Mouse (Mus musculus) embryonic facial prominence, embryonic 12.5 days (tissue): ENCODE measurements around the gene Lrmp. TPM values are rescaled to one million over a fixed set of nuclear protein-coding genes. Genes with fewer than 3 reads are reported as not detected.

Source experiments
- ATAC-seq: fragments of 200-750 bp; cut with Nextera tagmentation; 2 replicates; pipeline ENCODE4 v1.8.0; 2017; ENCODE audit not compliant: insufficient number of reproducible peaks, insufficient read depth, low FRiP score, low TSS enrichment
- H3K27ac ChIP-seq: fragments of 300-500 bp; sonication (generic); 2 replicates; pipeline ENCODE4 v1.5.1; 2016; ENCODE audit warnings: mild to moderate bottlenecking
- H3K27me3 ChIP-seq: fragments of 300-500 bp; sonication (generic); 2 replicates; pipeline ENCODE4 v1.6.1; 2016; ENCODE audit warnings: mild to moderate bottlenecking, moderate library complexity
- H3K36me3 ChIP-seq: fragments of 300-500 bp; sonication (generic); 2 replicates; pipeline ENCODE4 v1.6.1; 2016; ENCODE audit warnings: mild to moderate bottlenecking
- H3K4me1 ChIP-seq: fragments of 300-500 bp; sonication (generic); 2 replicates; pipeline ENCODE4 v1.6.1; 2016
- H3K4me2 ChIP-seq: fragments of 300-500 bp; sonication (generic); replicated peaks from 2 replicates; pipeline ENCODE4 v1.6.1; 2016; ENCODE audit warnings: mild to moderate bottlenecking, moderate library complexity
- H3K4me3 ChIP-seq: fragments of 300-500 bp; sonication (generic); 2 replicates; pipeline ENCODE4 v1.5.1; 2016; ENCODE audit warnings: mild to moderate bottlenecking
- H3K9ac ChIP-seq: fragments of 300-500 bp; sonication (generic); 2 replicates; pipeline ENCODE4 v1.6.1; 2016; ENCODE audit warnings: mild to moderate bottlenecking, moderate library complexity
- H3K9me3 ChIP-seq: fragments of 300-500 bp; sonication (generic); 2 replicates; pipeline ENCODE4 v1.6.1; 2016; ENCODE audit warnings: mild to moderate bottlenecking, moderate library complexity
- WGBS: fragments of 180-500 bp; shearing (Covaris S2); methylation state at CpG from one replicate; pipeline ENCODE4 v1.1.7; 2016; 5-methylcytosine and 5-hydroxymethylcytosine counted together
- polyA plus RNA-seq: library from polyadenylated mRNA; unstranded; fragments of >200 nt; fragmentation: Nextera tagmentation; extraction: Ambion mirVana; gene quantifications from 2 replicates; pipeline ENCODE4 v1.2.1, GENCODE M21; 2016

The Lrmp gene
- 2.1 and 3.0 TPM in 2 replicates for polyA plus RNA-seq

DNA sequence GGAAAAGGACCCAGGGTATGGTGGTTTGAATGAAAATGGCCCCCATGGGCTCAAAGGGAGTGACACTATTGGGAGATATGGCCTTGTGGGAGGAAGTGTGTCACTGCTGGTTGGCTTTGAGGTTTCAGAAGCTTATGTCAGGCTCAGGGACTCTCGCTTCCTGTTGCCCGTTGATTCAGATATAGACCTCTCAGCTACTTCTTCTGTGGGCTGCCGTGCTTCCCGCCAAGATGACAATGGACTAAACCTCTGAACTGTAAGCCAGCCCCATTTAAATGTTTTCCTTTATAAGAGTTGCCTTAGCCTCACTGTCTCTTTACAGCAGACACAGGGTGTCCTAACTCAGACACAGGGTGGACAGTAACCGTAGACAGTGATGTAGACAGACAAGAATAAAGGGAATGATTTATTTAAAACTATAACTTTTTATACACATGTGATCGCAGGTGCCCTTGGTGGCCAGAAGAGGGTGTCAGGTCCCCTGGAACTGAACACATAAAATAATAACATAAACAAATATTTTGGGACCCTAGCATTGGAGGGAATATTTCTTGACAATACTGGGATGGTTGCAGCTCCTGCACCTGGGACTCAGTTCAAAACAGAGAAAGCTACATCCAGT is at the start of gene Lrmp:
TSS of gene Lrmp (plus strand) at position 178 of the 622 bp plus-strand sequence.
- WGBS = 73% methylated on average over 6 of the region's 6 CpGs
- Histone ChIP-seq H3K4me1 (peaks cover 9% of the 10 kb centered on the region), H3K4me3 (no peak within 1 kb of the TSS), H3K4me2 (0 out of 2 replicates have a peak within 1 kb of the TSS, but pooled peaks have one; percentile 5), H3K9ac (no peak within 1 kb of the TSS), H3K27me3 (no peaks in the 10 kb centered on the region), H3K36me3 (no peaks in the 10 kb centered on the region), H3K27ac (no peak within 1 kb of the TSS), H3K9me3 (no peaks in the 10 kb centered on the region)
- ATAC-seq = no peak

DNA sequence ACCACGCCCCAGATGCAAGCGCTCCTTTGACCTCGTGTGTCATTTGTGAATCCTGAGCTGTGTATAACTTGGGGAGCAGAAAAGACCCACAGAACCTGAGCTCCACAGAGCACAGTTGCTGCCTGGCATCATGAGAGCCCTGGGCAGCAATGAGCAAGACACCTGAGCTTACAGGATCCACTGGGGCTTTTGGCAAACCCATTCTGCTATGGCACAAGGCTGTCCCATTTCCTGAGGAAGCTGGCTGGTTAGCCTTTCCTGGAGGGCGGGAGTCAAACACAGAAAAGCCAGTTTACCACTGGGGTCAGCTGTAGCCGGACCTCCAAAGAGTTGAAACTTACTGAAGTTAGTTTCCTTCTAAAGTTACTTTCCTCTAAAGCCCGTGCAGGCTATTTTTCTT is 49.0 kb upstream of the Lrmp start:
- Histone ChIP-seq H3K4me2 (no peak overlapping the region), H3K9ac (no peak overlapping the region), H3K27ac (no peak overlapping the region), H3K4me3 (no peak overlapping the region), H3K9me3 (no peaks in the 10 kb centered on the region), H3K36me3 (no peaks in the 10 kb centered on the region), H3K4me1 (0 out of 2 replicates have a peak, but pooled peaks cover 3% of the 10 kb centered on the region), H3K27me3 (no peaks in the 10 kb centered on the region)
- no peak for ATAC-seq
- WGBS = 68% methylated on average over 6 of the region's 6 CpGs

DNA sequence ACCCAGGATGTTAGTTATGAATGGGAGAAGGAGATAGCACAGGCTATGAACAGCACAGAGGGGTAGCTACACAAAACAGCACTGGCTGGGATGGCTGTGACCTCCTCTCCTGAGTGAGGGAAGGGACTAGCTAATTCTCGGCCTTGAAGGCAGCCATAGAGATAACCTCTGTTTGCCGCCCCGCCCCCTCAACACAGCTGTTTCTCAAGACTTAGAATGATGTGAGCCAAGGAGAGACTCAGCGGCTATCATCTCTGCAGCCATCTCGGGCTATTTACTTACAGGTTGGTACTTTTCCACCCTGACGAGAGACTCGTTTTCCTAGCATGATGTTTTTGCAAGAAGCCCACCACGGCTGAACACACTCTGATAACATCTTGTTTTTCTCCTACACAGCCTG is 47.8 kb upstream of the Lrmp start:
- H3K9me3 ChIP-seq = no peaks in the 10 kb centered on the region
- no peak overlapping the region for H3K9ac ChIP-seq
- H3K27ac ChIP-seq = no peak overlapping the region
- 66% methylated on average over 8 of the region's 8 CpGs for WGBS
- no peak for ATAC-seq
- H3K4me2 ChIP-seq = no peak overlapping the region
- no peaks in the 10 kb centered on the region for H3K36me3 ChIP-seq
- no peaks in the 10 kb centered on the region for H3K27me3 ChIP-seq
- H3K4me1 ChIP-seq = 0 out of 2 replicates have a peak, but pooled peaks cover 3% of the 10 kb centered on the region
- H3K4me3 ChIP-seq = no peak overlapping the region

DNA sequence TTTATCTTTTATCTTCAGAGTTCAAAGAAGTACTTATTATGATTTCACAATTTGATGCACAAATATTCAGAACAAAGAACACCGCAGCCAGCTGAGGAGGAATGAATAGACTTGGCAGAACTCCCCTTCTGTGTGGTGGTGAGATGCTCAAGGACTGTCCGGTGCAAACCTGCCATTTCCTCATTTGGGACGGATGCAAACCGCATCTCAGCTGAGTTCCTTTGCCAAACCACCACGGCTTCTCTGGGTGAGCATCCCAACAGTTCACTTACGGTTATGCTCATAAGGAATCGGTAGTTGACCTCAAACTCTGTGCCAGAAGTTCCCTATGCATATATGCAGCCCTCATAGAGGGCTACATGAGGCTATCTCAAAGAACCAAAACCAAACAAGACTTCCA is 46.1 kb upstream of the Lrmp start:
- peaks cover 3% of the 10 kb centered on the region; the same call in 1 of the 2 replicates for H3K4me1 ChIP-seq
- H3K36me3 ChIP-seq = no peaks in the 10 kb centered on the region
- no peak overlapping the region for H3K4me2 ChIP-seq
- H3K9me3 ChIP-seq = no peaks in the 10 kb centered on the region
- H3K9ac ChIP-seq = no peak overlapping the region
- no peaks in the 10 kb centered on the region for H3K27me3 ChIP-seq
- WGBS = 93% methylated on average over 7 of the region's 7 CpGs
- H3K27ac ChIP-seq = no peak overlapping the region
- H3K4me3 ChIP-seq = no peak overlapping the region
- no peak for ATAC-seq

DNA sequence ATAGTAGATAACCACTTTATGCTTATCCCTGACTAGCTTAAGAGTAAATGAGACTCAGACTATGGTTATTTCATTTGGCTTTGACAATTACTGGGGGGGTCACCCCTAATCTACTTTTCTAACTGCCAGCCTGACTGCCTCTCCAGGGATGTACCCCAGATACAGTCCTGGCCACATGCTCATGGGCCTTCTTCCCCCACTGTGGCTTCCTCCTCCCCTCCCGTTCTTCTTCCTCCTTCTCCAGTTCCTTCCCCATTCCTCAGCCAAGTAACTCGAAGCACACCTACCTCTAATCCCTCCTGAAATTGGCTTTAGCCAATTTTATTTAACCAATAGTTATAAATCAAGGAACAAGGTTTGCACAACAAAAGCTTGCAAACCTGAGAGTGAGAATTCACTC is 45.5 kb upstream of the Lrmp start:
- no peaks in the 10 kb centered on the region for H3K9me3 ChIP-seq
- H3K27ac ChIP-seq = no peak overlapping the region
- no peaks in the 10 kb centered on the region for H3K36me3 ChIP-seq
- H3K4me3 ChIP-seq = no peak overlapping the region
- H3K4me1 ChIP-seq = peaks cover 3% of the 10 kb centered on the region; the same call in 1 of the 2 replicates
- no peak overlapping the region for H3K9ac ChIP-seq
- no peak overlapping the region for H3K4me2 ChIP-seq
- 79% methylated on average over 2 of the region's 2 CpGs for WGBS
- H3K27me3 ChIP-seq = 0 out of 2 replicates have a peak, but pooled peaks cover 2% of the 10 kb centered on the region
- no peak for ATAC-seq

DNA sequence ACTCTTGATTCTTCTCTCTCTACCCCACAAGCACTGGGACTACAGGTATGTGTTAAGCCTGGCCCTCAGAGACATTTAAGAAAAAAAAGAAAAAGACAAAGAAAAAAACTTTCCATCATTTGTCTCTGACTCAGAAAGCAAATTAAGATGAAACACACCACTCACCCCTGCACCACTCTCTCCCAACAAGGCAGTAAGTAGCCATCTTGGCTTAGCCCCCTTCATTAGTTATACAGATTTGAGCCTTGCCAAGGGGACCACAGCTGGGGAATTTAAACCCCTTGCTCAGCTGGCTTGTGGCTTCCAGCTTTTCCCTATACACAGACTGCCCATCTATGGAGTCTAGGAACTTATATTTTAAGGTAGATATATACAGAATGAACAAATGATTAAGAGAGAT is 41.0 kb upstream of the Lrmp start:
- H3K4me3 ChIP-seq = no peak overlapping the region
- no peaks in the 10 kb centered on the region for H3K36me3 ChIP-seq
- ATAC-seq = no peak
- peak overlapping the region; percentile 80; the same call in 1 of the 2 replicates for H3K4me2 ChIP-seq
- H3K4me1 ChIP-seq = no peaks in the 10 kb centered on the region; the same call in 1 of the 2 replicates
- 0 out of 2 replicates have a peak, but pooled peaks cover 2% of the 10 kb centered on the region for H3K27me3 ChIP-seq
- no peak overlapping the region for H3K27ac ChIP-seq
- H3K9me3 ChIP-seq = no peaks in the 10 kb centered on the region
- no peak overlapping the region for H3K9ac ChIP-seq

DNA sequence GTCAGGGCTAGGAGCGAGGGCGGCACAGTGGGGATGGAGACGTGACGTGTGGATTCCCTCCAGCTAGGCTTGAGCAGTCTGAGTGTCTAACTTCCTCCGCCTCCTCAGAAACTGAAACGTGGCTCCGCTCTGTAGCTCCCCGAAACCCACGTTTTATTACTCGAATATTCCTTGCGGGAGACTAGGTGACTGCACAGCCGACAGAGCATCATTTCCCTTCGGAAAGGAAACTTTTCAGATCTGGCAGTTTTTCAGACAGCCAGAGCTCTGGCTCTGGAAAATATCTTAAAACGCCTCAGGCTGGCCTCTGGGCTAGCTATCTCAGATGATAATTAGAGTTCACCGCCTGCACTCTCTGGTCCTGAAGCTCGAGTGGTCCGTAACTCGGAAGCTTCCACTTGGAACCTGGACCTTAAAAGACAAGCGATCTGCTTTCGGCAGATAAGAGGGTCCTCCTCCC is 40.3 kb upstream of the Lrmp start:
- no peaks in the 10 kb centered on the region; the same call in 1 of the 2 replicates for H3K4me1 ChIP-seq
- no peaks in the 10 kb centered on the region for H3K36me3 ChIP-seq
- H3K4me3 ChIP-seq = peak overlapping the region; percentile 51
- no peak for ATAC-seq
- under 1% methylated on average over 20 of the region's 20 CpGs for WGBS
- H3K9me3 ChIP-seq = no peaks in the 10 kb centered on the region
- peak overlapping the region; percentile 62 for H3K9ac ChIP-seq
- 0 out of 2 replicates have a peak, but pooled peaks cover 2% of the 10 kb centered on the region for H3K27me3 ChIP-seq
- peak overlapping the region; percentile 80 for H3K4me2 ChIP-seq
- H3K27ac ChIP-seq = no peak overlapping the region

DNA sequence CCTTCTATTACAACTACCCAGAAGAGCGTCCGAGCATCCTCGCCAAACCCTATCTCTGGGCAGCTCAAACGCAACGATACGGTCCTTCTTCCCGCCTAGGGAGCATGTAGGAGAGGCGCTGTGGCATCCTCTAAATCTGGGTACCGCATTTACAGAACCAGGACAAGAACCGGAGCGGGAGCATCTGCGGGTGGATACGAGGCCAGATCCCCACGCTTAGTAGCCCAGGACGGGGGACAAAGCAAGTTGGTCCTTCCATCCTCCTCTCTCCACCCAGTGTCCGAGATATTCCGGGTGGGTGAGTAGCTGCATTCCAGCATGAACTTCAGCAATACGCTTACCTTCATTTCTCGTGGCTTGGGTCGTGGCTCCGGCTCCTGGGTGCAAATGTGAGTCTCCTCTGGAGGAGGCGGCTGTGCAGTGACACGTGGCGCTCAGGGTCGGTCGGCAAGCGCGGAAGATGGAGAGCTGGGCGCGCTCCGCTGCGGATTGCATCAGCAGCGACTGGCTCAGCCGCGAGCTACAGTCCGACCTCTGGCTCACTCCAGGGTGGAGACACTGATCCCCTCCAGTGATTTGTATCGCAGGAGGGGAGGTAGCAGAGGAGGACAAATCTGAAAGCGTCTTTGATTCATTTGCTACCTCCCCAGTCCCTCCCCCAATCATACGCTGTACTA is 39.8 kb upstream of the Lrmp start, which contains the start of gene Bcat1:
TSS of gene Bcat1 (minus strand) at position 637 of the 677 bp plus-strand sequence.
- 0% methylated on average over 39 of the region's 39 CpGs for WGBS
- H3K27ac ChIP-seq = no peak within 1 kb of the TSS
- peak; percentile 50; the same call in 1 of the 2 replicates for ATAC-seq

DNA sequence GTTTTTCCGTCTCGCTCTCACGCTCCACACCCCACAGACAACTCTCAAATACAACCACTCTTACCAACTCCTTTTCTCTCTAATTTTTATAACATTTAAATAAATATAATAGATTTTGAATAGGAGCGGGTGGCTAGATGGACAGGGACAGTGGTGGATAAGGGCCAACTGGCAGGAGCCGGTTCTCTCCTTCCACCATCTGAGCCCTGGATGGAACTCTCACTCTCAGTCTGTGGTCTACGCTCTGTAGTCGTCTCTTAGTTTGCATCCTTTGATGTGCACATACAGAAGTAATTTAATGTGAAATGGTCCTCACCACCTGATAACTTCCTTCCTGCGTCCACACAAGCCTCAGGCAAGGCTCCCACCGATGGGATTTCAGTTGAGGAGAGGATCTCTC is 39.2 kb upstream of the Lrmp start:
- no peak for ATAC-seq
- peak overlapping the region; percentile 51; the same call in 1 of the 2 replicates for H3K4me3 ChIP-seq
- no peak overlapping the region for H3K9ac ChIP-seq
- no peaks in the 10 kb centered on the region for H3K9me3 ChIP-seq
- H3K36me3 ChIP-seq = no peaks in the 10 kb centered on the region
- no peaks in the 10 kb centered on the region; the same call in 1 of the 2 replicates for H3K4me1 ChIP-seq
- 7% methylated on average over 9 of the region's 9 CpGs for WGBS
- no peak overlapping the region for H3K27ac ChIP-seq
- peak overlapping the region; percentile 80 for H3K4me2 ChIP-seq
- H3K27me3 ChIP-seq = 0 out of 2 replicates have a peak, but pooled peaks cover 2% of the 10 kb centered on the region

More for the DNA sequence above, 39.8 kb upstream of the Lrmp start, which contains the start of gene Bcat1:
- peak within 1 kb of the TSS; percentile 51 for H3K4me3 ChIP-seq
- H3K4me2 ChIP-seq = peak within 1 kb of the TSS; percentile 80
- no peaks in the 10 kb centered on the region for H3K9me3 ChIP-seq
- H3K27me3 ChIP-seq = 0 out of 2 replicates have a peak, but pooled peaks cover 2% of the 10 kb centered on the region
- no peaks in the 10 kb centered on the region for H3K36me3 ChIP-seq
- H3K9ac ChIP-seq = peak within 1 kb of the TSS; percentile 62
- H3K4me1 ChIP-seq = no peaks in the 10 kb centered on the region; the same call in 1 of the 2 replicates

DNA sequence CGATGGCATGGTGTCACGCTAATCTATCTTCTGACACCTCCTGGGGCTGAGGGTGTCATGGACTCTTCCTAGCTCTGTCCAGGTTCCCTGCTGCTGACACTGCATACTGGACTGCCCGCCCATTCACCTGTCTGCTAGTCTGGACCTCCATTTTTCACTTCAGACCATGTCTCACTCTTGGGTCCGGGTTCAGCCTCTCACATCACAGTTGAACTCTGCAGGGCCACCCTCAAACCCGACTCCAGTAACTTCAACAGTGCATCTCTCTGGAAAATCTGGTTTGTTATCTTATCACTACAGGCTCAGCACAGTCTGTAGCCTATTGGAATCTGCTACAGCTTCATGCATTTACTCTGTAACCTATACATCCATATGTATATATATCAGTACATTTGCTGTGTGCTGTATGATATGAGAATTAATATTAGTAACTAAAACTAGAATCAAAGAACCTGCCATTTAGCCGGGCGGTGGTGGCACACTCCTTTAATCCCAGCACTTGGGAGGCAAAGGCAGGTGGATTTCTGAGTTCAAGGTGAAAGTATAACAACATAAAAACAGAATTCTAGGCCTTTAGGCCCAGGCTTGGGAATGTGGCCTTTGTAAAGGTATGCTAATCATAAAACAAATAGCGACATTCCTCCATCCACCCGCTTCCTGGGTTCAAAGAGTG is 36.2 kb upstream of the Lrmp start:
- WGBS = 76% methylated on average over 9 of the region's 9 CpGs
- ATAC-seq = no peak
- no peaks in the 10 kb centered on the region for H3K36me3 ChIP-seq
- no peak overlapping the region for H3K9ac ChIP-seq
- 0 out of 2 replicates have a peak, but pooled peaks cover 2% of the 10 kb centered on the region for H3K27me3 ChIP-seq
- no peak overlapping the region for H3K4me3 ChIP-seq
- H3K4me1 ChIP-seq = no peaks in the 10 kb centered on the region
- no peaks in the 10 kb centered on the region for H3K9me3 ChIP-seq
- no peak overlapping the region for H3K4me2 ChIP-seq
- no peak overlapping the region for H3K27ac ChIP-seq

DNA sequence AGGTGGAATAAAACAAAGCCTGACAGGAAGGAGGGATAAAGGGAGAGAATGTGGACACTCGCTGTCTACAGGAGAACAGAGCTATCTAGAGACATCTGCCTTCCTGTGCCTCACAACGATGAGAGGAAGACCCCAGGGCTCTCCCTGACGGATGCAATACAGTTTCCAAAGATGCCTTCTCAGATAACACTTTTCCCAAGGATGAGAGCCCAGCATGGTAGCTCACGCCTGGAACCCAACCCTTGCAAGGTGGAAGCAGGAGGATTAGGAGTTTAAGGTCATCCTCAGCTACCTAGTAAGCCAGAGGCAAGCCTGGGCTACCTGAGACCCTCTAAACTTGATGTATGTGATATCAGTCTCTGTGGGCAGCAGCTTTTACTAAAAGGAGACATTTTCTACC is 33.7 kb upstream of the Lrmp start:
- Histone ChIP-seq H3K4me2 (no peak overlapping the region), H3K9me3 (no peaks in the 10 kb centered on the region), H3K27ac (no peak overlapping the region), H3K36me3 (no peaks in the 10 kb centered on the region), H3K9ac (no peak overlapping the region), H3K4me1 (no peaks in the 10 kb centered on the region), H3K4me3 (no peak overlapping the region), H3K27me3 (no peaks in the 10 kb centered on the region)
- no peak for ATAC-seq
- WGBS = 60% methylated on average over 4 of the region's 4 CpGs
